Mouse (Mus musculus) stomach, embryonic 15.5 days (tissue): ENCODE results near the gene Tjp3. TPM values are rescaled to one million over a fixed set of nuclear protein-coding genes. Genes with fewer than 3 reads are reported as not detected.
A peak's percentile ranks its signal among the peaks of the same experiment; 100 is the strongest.

Experiments
- ATAC-seq: fragments of 200-750 bp; cut with Nextera tagmentation; 2 replicates; pipeline ENCODE4 v1.8.0; 2017; ENCODE audit warnings: low read depth, moderate number of reproducible peaks, moderate TSS enrichment; ENCODE audit not compliant: insufficient read depth, low FRiP score
- H3K27ac ChIP-seq: fragments of 300-500 bp; sonication (generic); 2 replicates; pipeline ENCODE4 v1.5.1; 2015; ENCODE audit warnings: mild to moderate bottlenecking, inconsistent platforms
- H3K27me3 ChIP-seq: fragments of 300-500 bp; sonication (generic); replicated peaks from 2 replicates; pipeline ENCODE4 v1.6.1; 2015; ENCODE audit warnings: inconsistent platforms
- H3K36me3 ChIP-seq: fragments of 300-500 bp; sonication (generic); 2 replicates; pipeline ENCODE4 v1.6.1; 2015; ENCODE audit warnings: inconsistent platforms
- H3K4me1 ChIP-seq: fragments of 300-500 bp; sonication (generic); 2 replicates; pipeline ENCODE4 v1.6.1; 2015; ENCODE audit warnings: inconsistent platforms
- H3K4me2 ChIP-seq: fragments of 300-500 bp; sonication (generic); 2 replicates; pipeline ENCODE4 v1.6.1; 2015; ENCODE audit warnings: mild to moderate bottlenecking, inconsistent platforms
- H3K4me3 ChIP-seq: fragments of 300-500 bp; sonication (generic); replicated peaks from 2 replicates; pipeline ENCODE4 v1.5.1; 2015; ENCODE audit warnings: inconsistent platforms
- H3K9ac ChIP-seq: fragments of 300-500 bp; sonication (generic); 2 replicates; pipeline ENCODE4 v1.6.1; 2015; ENCODE audit warnings: inconsistent platforms
- H3K9me3 ChIP-seq: fragments of 300-500 bp; sonication (generic); 2 replicates; pipeline ENCODE4 v1.6.1; 2016; ENCODE audit warnings: inconsistent platforms
- WGBS: fragments of 180-500 bp; shearing (Covaris S2); methylation state at CpG from one replicate; pipeline ENCODE4 v1.1.7; 2015; 5-methylcytosine and 5-hydroxymethylcytosine counted together
- polyA plus RNA-seq: library from polyadenylated mRNA; unstranded; fragments of >200 nt; fragmentation: Nextera tagmentation; extraction: Ambion mirVana; gene quantifications from 2 replicates; pipeline ENCODE4 v1.2.1, GENCODE M21; 2015

Tjp3 gene
- polyA plus RNA-seq, 1 experiment from 2014 or later, result 32.6 TPM

DNA sequence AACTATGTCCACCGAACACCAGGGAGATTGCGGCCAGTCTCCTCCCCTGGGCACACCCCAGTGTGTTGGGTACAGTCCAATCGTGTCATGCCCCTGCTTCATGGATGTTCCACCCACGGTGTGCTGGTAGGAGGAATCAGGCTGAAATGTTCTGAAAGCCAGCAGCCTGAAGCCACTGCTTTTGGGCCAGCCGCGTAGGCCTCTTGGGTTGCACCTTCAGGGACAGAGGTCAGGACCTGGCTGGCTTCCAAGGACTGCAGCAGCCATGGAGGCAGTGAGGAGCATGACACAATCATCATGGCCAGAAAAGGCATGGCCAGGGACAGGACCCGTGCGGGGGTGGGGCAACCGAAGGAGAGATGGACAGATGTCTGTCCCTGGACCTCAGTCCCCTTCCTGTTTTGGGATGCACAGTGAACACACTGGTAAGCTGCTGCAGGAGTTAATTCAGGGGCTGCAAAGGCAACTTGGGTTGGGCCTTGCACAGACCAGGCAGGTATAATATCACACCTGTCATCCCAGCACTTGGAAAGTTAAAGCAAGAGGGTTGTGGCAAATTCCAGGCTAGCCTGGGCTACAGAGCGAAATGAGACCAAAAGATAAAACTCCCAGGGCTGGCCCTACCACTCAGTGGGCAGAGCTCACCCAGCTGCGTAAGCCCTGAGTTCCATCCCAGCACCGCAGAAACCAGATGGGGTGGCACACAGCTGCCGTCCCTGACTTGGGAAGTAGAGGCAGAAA is 27.4 kb upstream of the Tjp3 start:
- peaks cover 46% of the 10 kb centered on the region for H3K4me1 ChIP-seq
- peak overlapping the region; percentile 78 for H3K4me2 ChIP-seq
- H3K36me3 ChIP-seq, result peaks cover 30% of the 10 kb centered on the region
- peak overlapping the region; percentile 99; the same call in 1 of the 2 replicates for H3K4me3 ChIP-seq
- H3K27ac ChIP-seq, result peak overlapping the region; percentile 92; the same call in 1 of the 2 replicates
- H3K9me3 ChIP-seq, result no peaks in the 10 kb centered on the region
- 0 out of 2 replicates have a peak overlapping the region, but pooled peaks have one; percentile 10 for H3K9ac ChIP-seq
- WGBS, result 87% methylated on average over 13 of the region's 13 CpGs
- no peaks in the 10 kb centered on the region for H3K27me3 ChIP-seq
- ATAC-seq, result no peak

DNA sequence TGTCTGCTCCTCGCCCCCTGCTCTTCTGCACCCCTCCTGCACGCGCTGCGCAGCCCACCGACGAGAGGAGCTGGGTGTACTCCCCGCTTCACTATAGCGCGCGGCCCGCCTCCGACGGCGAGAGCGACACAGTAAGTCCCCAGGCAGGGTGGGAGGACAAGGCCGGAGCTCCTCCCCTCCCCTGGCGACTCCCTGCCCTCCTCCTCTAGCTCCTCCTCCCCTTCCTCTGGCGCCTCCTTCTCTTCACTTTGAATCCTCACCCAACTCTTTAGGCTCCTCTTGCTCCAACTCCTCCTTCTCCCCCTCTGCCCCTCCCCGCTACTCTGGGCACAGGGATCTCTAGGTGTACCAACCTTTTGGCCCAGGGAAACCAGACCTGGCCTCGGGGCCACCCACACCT is 25.9 kb upstream of the Tjp3 start:
- peaks cover 42% of the 10 kb centered on the region for H3K4me1 ChIP-seq
- H3K9me3 ChIP-seq, result no peaks in the 10 kb centered on the region
- peaks cover 21% of the 10 kb centered on the region for H3K36me3 ChIP-seq
- peak overlapping the region; percentile 28 for H3K4me3 ChIP-seq
- peak overlapping the region; percentile 55 for H3K4me2 ChIP-seq
- H3K9ac ChIP-seq, result peak overlapping the region; percentile 13; the same call in 1 of the 2 replicates
- H3K27me3 ChIP-seq, result no peaks in the 10 kb centered on the region
- 17% methylated on average over 20 of the region's 20 CpGs for WGBS
- peak overlapping the region; percentile 65; the same call in 1 of the 2 replicates for H3K27ac ChIP-seq
- no peak for ATAC-seq

DNA sequence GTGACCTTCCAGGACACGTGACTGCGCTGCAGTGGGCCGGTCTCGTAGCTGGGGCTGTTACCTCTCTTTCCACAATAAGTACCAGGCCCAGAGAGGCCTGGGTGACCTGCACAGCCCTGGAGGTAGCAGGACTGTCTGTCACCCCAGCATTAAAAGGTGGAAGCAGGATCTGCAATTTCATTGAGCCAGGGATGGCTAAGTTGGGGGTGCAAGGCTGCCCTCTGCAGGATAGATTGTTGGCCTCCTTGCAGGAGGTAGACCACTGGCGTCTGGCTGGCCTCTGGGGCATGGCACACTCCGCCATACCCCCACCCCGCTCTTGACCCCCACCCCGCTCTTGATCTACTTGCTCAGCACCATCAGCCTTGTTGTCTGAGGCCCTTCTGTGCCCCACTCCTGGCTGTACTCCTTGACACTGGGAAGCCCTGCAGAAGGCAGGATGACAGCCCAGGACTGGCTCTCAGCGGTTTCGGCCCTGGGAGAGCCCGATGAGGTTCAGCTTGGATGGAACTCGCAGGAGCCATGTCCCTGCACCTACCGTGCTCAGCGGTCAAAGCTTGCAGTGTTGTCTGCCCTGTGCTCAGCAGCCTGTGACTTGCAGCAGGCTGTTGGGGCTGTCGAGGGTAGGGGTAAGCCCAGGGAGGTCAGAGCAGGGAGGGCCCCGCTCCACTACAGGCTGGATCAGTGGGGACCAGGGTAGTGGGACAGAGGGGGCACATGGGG is 25.1 kb upstream of the Tjp3 start:
- H3K9ac ChIP-seq, result peak overlapping the region; percentile 13; the same call in 1 of the 2 replicates
- H3K27me3 ChIP-seq, result no peaks in the 10 kb centered on the region
- peak overlapping the region; percentile 65 for H3K27ac ChIP-seq
- H3K4me1 ChIP-seq, result peaks cover 36% of the 10 kb centered on the region
- peaks cover 25% of the 10 kb centered on the region for H3K36me3 ChIP-seq
- peak overlapping the region; percentile 55 for H3K4me2 ChIP-seq
- WGBS, result 50% methylated on average over 16 of the region's 16 CpGs
- no peak for ATAC-seq
- peak overlapping the region; percentile 28 for H3K4me3 ChIP-seq
- no peaks in the 10 kb centered on the region for H3K9me3 ChIP-seq

DNA sequence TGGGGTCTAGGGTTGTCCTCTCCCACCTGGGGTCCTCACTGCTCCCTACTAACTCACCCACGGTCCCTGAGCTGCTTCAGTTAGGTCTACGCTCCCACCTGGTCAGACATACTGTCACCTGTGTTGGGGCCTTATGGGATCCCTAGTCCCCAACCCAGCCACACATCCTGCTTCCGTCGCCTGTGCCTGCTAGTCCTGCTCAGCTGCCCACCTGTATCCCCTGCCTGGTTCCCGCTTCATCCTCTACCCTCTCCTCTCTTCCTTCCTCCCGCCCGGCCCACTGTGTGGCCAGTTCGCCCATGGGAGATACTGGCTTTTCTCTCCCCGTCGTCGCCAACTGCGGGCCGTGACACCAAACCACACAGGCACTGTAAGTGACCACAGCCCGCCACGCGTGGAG is 24.2 kb upstream of the Tjp3 start:
- no peak overlapping the region for H3K4me2 ChIP-seq
- H3K27me3 ChIP-seq, result no peaks in the 10 kb centered on the region
- no peak overlapping the region for H3K27ac ChIP-seq
- ATAC-seq, result no peak
- 94% methylated on average over 16 of the region's 16 CpGs for WGBS
- H3K9ac ChIP-seq, result no peak overlapping the region
- peaks cover 32% of the 10 kb centered on the region for H3K36me3 ChIP-seq
- H3K4me1 ChIP-seq, result peaks cover 36% of the 10 kb centered on the region
- H3K4me3 ChIP-seq, result no peak overlapping the region
- no peaks in the 10 kb centered on the region for H3K9me3 ChIP-seq

DNA sequence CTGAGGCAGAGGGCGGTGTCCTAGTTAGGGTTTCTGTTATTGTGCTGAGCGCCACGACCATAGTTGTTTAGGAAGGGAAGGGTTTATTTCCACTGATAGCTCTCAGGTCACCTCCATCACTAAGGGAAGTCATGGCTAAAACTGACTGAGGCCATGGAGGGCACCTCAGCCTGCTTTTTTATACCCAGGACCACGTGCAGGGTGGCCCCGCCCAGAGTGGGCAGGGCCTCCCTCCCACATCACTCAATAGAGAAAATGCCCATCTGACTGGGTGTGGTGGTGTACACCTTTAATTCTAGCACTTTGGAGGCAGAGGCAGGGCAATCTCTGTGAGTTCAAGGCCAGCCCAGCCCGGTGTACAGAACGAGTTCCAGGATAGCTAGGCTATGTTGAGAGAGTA is 22.8 kb upstream of the Tjp3 start:
- Histone ChIP-seq H3K9me3 (no peaks in the 10 kb centered on the region), H3K4me3 (no peak overlapping the region), H3K9ac (no peak overlapping the region), H3K27ac (no peak overlapping the region), H3K27me3 (no peaks in the 10 kb centered on the region), H3K36me3 (peaks cover 40% of the 10 kb centered on the region), H3K4me1 (peaks cover 28% of the 10 kb centered on the region), H3K4me2 (no peak overlapping the region)
- no peak for ATAC-seq
- 75% methylated on average over 7 of the region's 7 CpGs for WGBS

DNA sequence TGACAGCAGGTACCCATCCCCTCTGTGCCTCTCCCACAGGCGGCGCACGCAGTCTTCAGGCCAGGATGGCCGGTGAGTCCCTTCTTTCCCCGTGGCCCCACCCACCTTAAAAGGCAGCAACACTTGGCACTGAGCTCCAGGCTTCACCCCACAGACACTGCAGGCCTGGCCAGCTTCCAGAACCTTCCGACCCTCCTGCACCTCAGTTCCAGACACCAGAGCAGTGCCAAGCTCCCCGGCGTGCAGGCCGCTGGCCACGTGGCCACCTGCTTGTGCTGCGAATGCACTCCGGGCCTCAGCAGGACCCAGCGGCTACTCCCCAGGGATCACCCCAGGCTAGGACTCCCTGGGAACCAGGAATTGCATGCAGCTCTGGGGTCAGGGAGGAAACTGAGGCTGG is 22.2 kb upstream of the Tjp3 start:
- no peaks in the 10 kb centered on the region for H3K9me3 ChIP-seq
- 89% methylated on average over 13 of the region's 13 CpGs for WGBS
- ATAC-seq, result no peak
- no peak overlapping the region for H3K4me2 ChIP-seq
- H3K9ac ChIP-seq, result no peak overlapping the region
- no peak overlapping the region for H3K4me3 ChIP-seq
- no peaks in the 10 kb centered on the region for H3K27me3 ChIP-seq
- H3K27ac ChIP-seq, result no peak overlapping the region
- H3K36me3 ChIP-seq, result peaks cover 44% of the 10 kb centered on the region
- H3K4me1 ChIP-seq, result peaks cover 22% of the 10 kb centered on the region

DNA sequence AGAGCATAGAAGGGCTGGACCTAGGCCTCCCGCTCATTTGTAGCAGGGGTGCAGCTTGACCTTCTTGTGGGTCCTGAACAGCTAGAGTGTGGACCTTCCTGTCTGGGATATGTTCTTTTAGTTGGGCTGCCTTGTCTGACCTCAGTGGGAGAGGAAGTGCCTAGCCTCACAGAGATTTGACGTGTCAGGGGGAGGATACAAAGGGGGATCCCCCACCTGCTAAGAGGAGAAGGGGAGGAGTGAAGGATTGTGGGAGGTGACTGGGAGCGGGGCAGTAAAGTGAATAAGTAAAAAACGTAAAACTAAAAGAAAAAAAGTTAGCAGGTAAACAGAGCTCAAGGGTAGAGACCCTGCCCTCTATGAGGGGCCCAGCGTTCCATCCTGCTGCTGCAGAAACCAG is 18.2 kb upstream of the Tjp3 start:
- Histone ChIP-seq H3K27me3 (no peaks in the 10 kb centered on the region), H3K4me2 (no peak overlapping the region), H3K27ac (no peak overlapping the region), H3K4me1 (no peaks in the 10 kb centered on the region), H3K4me3 (no peak overlapping the region), H3K36me3 (peaks cover 59% of the 10 kb centered on the region), H3K9ac (no peak overlapping the region), H3K9me3 (no peaks in the 10 kb centered on the region)
- 91% methylated on average over 5 of the region's 5 CpGs for WGBS
- ATAC-seq, result no peak

DNA sequence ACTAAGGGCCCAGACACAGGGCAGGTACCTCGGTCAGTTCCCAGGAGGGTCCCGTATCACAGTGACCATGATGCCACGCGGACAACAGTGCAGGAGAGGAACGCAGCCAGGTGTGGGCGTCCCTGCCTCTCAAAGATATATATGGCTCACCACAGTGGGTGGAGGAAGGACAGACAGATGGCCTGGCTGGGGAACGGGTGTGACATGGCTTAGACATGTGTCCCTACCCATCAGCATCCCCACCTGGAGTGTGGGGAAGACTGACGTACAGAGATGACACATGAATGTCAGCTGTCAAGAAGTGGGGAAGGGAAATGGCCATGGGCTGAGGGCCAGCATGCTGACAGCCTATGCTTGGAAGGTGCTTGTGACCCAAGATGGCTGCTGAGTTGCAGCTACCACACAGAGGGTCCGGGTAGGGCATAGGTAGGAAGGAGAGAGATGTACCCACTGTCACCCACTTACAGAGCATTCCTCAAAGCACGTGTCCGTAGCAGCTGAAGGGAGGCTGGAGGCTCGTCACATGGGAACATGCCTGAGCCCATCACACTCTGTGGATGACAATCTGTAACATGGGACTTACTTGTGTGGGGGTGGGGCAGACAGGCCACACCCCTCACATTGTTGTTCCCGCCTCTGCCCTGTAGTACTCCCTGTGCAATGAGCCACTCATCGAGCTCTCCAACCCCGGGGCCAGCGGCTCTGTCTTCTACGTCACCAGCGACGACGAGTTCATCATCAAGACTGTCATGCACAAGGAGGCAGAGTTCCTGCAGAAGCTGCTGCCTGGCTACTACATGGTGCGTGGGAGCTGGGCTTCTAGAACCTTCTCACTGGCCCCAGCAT is 15.7 kb upstream of the Tjp3 start:
- no peaks in the 10 kb centered on the region for H3K9me3 ChIP-seq
- H3K27ac ChIP-seq, result no peak overlapping the region
- ATAC-seq, result no peak
- no peak overlapping the region for H3K4me3 ChIP-seq
- no peak overlapping the region for H3K9ac ChIP-seq
- 91% methylated on average over 21 of the region's 21 CpGs for WGBS
- no peaks in the 10 kb centered on the region for H3K27me3 ChIP-seq
- peaks cover 55% of the 10 kb centered on the region for H3K36me3 ChIP-seq
- peaks cover 19% of the 10 kb centered on the region for H3K4me1 ChIP-seq
- no peak overlapping the region for H3K4me2 ChIP-seq

DNA sequence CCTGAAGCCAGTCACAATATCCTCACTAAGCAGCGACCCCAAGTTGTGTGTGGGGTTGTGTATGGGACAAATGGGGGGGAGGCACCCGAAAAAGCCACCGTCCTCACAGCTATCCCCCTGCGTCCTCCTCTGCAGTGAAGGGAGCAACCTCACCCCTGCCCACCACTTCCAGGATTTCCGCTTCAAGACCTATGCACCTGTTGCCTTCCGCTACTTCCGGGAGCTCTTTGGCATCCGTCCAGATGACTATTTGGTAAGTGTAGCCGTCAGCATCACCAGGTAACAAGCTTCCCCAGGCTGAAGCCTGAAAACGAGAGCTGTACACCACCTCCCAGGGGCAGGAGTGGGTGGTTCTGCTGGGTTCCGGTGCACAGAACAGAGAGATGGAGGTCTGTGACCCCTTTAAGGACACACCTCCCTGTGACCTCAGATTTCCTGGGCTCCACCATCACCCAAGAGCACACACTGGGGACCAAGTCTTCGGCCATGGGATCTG is 14.8 kb upstream of the Tjp3 start:
- H3K4me3 ChIP-seq, result no peak overlapping the region
- no peak for ATAC-seq
- H3K27ac ChIP-seq, result no peak overlapping the region
- H3K9ac ChIP-seq, result no peak overlapping the region
- H3K27me3 ChIP-seq, result no peaks in the 10 kb centered on the region
- H3K36me3 ChIP-seq, result peaks cover 50% of the 10 kb centered on the region
- 94% methylated on average over 12 of the region's 12 CpGs for WGBS
- H3K9me3 ChIP-seq, result no peaks in the 10 kb centered on the region
- no peak overlapping the region for H3K4me2 ChIP-seq
- H3K4me1 ChIP-seq, result peaks cover 25% of the 10 kb centered on the region

DNA sequence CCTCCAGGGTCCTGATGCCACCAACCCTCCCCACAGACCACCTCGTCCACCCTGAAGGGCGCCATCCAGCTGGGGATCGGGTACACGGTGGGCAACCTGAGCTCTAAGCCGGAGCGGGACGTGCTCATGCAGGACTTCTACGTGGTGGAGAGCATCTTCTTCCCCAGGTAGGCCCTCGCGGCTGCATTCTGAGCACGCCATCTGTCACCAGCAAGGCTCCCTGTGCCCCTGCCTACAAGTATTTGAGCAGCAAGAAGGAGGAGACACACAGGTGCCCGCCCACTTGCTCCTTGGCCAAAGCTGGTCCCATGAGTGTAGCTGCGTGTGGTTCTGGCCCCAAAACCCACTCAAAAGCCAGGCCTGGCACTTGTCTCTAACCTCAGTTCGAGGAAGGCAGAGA is 14.3 kb upstream of the Tjp3 start:
- Histone ChIP-seq H3K9ac (no peak overlapping the region), H3K27me3 (no peaks in the 10 kb centered on the region), H3K4me2 (no peak overlapping the region), H3K27ac (no peak overlapping the region), H3K36me3 (peaks cover 45% of the 10 kb centered on the region), H3K9me3 (no peaks in the 10 kb centered on the region), H3K4me3 (no peak overlapping the region), H3K4me1 (peaks cover 28% of the 10 kb centered on the region)
- 91% methylated on average over 14 of the region's 14 CpGs for WGBS
- ATAC-seq, result no peak

DNA sequence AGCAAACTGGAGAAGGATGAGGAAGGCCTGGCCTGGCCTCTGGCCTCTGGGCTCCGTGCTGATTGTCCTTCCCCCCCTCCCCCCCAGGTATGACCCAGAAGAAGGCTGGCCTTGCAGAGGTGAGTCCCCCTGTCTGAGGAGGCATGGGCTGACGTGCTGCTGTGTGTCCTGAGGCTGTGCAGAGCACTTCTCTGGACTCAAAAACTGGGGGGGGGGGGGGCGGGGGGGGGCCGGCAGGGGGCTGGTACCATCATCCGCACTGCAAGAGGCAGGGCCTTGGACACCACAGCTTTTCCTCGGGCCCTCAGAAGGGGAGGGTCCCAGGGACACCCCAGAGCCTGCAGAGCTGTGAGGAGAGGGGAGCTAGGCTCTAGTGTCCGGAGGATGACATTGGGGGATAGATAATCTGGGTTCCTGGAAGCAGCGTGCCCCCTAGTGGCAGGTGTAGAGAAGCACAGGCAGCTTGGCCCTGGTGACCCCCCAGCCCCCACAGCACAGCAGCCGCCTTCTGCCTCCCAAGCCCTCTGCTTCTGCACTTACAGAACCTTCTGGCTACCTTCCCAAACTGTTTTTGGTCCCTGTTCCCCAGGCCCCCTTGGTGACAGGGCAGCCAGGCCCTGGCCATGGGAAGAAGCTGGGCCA is 13.3 kb upstream of the Tjp3 start:
- H3K9ac ChIP-seq, result no peak overlapping the region
- peaks cover 29% of the 10 kb centered on the region for H3K4me1 ChIP-seq
- H3K27ac ChIP-seq, result no peak overlapping the region
- 23% methylated on average over 6 of the region's 9 CpGs for WGBS
- H3K4me3 ChIP-seq, result no peak overlapping the region
- H3K9me3 ChIP-seq, result no peaks in the 10 kb centered on the region
- H3K27me3 ChIP-seq, result no peaks in the 10 kb centered on the region
- H3K36me3 ChIP-seq, result peaks cover 38% of the 10 kb centered on the region
- ATAC-seq, result no peak; the same call in 1 of the 2 replicates
- no peak overlapping the region for H3K4me2 ChIP-seq
